Mouse (Mus musculus) hindbrain, embryonic 13.5 days (tissue): Measurements from ENCODE around the gene Hoxa2. TPM values are rescaled to one million over a fixed set of nuclear protein-coding genes. Genes with fewer than 3 reads are reported as not detected.

Source experiments
- ATAC-seq: fragments of 200-750 bp; cut with Nextera tagmentation; 2 replicates; pipeline ENCODE4 v1.8.0; 2017; ENCODE audit warnings: moderate TSS enrichment; ENCODE audit not compliant: low FRiP score
- H3K27ac ChIP-seq: fragments of 300-500 bp; sonication (generic); 2 replicates; pipeline ENCODE4 v1.5.1; 2015; ENCODE audit warnings: inconsistent platforms, mild to moderate bottlenecking, moderate library complexity
- H3K27me3 ChIP-seq: fragments of 300-500 bp; sonication (generic); 2 replicates; pipeline ENCODE4 v1.6.1; 2015; ENCODE audit warnings: mild to moderate bottlenecking, inconsistent platforms
- H3K36me3 ChIP-seq: fragments of 300-500 bp; sonication (generic); 2 replicates; pipeline ENCODE4 v1.6.1; 2015; ENCODE audit warnings: mild to moderate bottlenecking, inconsistent platforms
- H3K4me1 ChIP-seq: fragments of 300-500 bp; sonication (generic); replicated peaks from 2 replicates; pipeline ENCODE4 v1.6.1; 2015; ENCODE audit warnings: inconsistent platforms
- H3K4me2 ChIP-seq: fragments of 300-500 bp; sonication (generic); 2 replicates; pipeline ENCODE4 v1.6.1; 2015; ENCODE audit warnings: inconsistent platforms, mild to moderate bottlenecking, moderate library complexity
- H3K4me3 ChIP-seq: fragments of 300-500 bp; sonication (generic); 2 replicates; pipeline ENCODE4 v1.5.1; 2015; ENCODE audit warnings: mild to moderate bottlenecking, inconsistent platforms
- H3K9ac ChIP-seq: fragments of 300-500 bp; sonication (generic); 2 replicates; pipeline ENCODE4 v1.6.1; 2015; ENCODE audit warnings: mild to moderate bottlenecking, inconsistent platforms
- H3K9me3 ChIP-seq: fragments of 300-500 bp; sonication (generic); 2 replicates; pipeline ENCODE4 v1.6.1; 2016; ENCODE audit warnings: inconsistent platforms
- WGBS: fragments of 180-500 bp; shearing (Covaris S2); methylation state at CpG from one replicate; pipeline ENCODE4 v1.1.7; 2015; 5-methylcytosine and 5-hydroxymethylcytosine counted together
- polyA plus RNA-seq: library from polyadenylated mRNA; unstranded; fragments of >200 nt; fragmentation: Nextera tagmentation; extraction: Ambion mirVana; gene quantifications from 2 replicates; pipeline ENCODE4 v1.2.1, GENCODE M21; 2015

Hoxa2 gene
- polyA plus RNA-seq, 1 experiment from 2014 or later = 40.2 TPM

- peaks cover 98% of the 10 kb centered on the region for H3K27me3 ChIP-seq
- peak overlapping the region; percentile 73 for H3K9ac ChIP-seq
- H3K4me2 ChIP-seq = peak overlapping the region; percentile 64
- peak overlapping the region; percentile 22 for H3K4me3 ChIP-seq
- ATAC-seq = no peak
- WGBS = under 1% methylated on average over 10 of the region's 10 CpGs
- peak overlapping the region; percentile 96 for H3K27ac ChIP-seq
- H3K4me1 ChIP-seq = peaks cover 36% of the 10 kb centered on the region
- H3K36me3 ChIP-seq = no peaks in the 10 kb centered on the region
- no peaks in the 10 kb centered on the region for H3K9me3 ChIP-seq
These were observed 32.6 kb upstream of the Hoxa2 start for GRCm38 (mm10) chr6:52197271-52197670.

- Histone ChIP-seq H3K4me1 (peaks cover 36% of the 10 kb centered on the region), H3K9me3 (no peaks in the 10 kb centered on the region), H3K4me3 (peak overlapping the region; percentile 22), H3K4me2 (peak overlapping the region; percentile 64), H3K27ac (peak overlapping the region; percentile 96), H3K9ac (peak overlapping the region; percentile 73), H3K36me3 (no peaks in the 10 kb centered on the region), H3K27me3 (peaks cover 98% of the 10 kb centered on the region)
- 5% methylated on average over 9 of the region's 9 CpGs for WGBS
- no peak for ATAC-seq
These were observed 32.2 kb upstream of the Hoxa2 start for GRCm38 (mm10) chr6:52196811-52197210.

- Histone ChIP-seq H3K27ac (peak overlapping the region; percentile 96), H3K9me3 (no peaks in the 10 kb centered on the region), H3K9ac (peak overlapping the region; percentile 64), H3K4me1 (peaks cover 34% of the 10 kb centered on the region), H3K36me3 (no peaks in the 10 kb centered on the region), H3K4me3 (peak overlapping the region; percentile 23), H3K27me3 (peaks cover 96% of the 10 kb centered on the region), H3K4me2 (peak overlapping the region; percentile 64)
- 3% methylated on average over 10 of the region's 10 CpGs for WGBS
- no peak for ATAC-seq
These were observed 30.1 kb upstream of the Hoxa2 start for GRCm38 (mm10) chr6:52194690-52195089.

GRCm38 (mm10) chr6:52191860-52192550, 27.4 kb upstream of the Hoxa2 start:
- Histone ChIP-seq H3K4me3 (peak overlapping the region; percentile 60), H3K27me3 (peaks cover 94% of the 10 kb centered on the region), H3K4me1 (peaks cover 47% of the 10 kb centered on the region), H3K9me3 (no peaks in the 10 kb centered on the region), H3K4me2 (peak overlapping the region; percentile 64), H3K9ac (peak overlapping the region; percentile 74), H3K36me3 (no peaks in the 10 kb centered on the region), H3K27ac (peak overlapping the region; percentile 96)
- peak; percentile 74 for ATAC-seq
- under 1% methylated on average over 35 of the region's 55 CpGs for WGBS

GRCm38 (mm10) chr6:52190906-52191810, 26.5 kb upstream of the Hoxa2 start, which contains the start of gene Hoxa4:
TSS of gene Hoxa4 (minus strand) at chr6:52191753.
- Histone ChIP-seq H3K27ac (peak within 1 kb of the TSS; percentile 99), H3K36me3 (no peaks in the 10 kb centered on the region), H3K27me3 (peaks cover 94% of the 10 kb centered on the region), H3K4me1 (peaks cover 49% of the 10 kb centered on the region), H3K4me2 (peak within 1 kb of the TSS; percentile 64), H3K9ac (peak within 1 kb of the TSS; percentile 95), H3K4me3 (peak within 1 kb of the TSS; percentile 60), H3K9me3 (no peaks in the 10 kb centered on the region)
- peak; percentile 33; the same call in 1 of the 2 replicates for ATAC-seq
- WGBS = under 1% methylated on average over 55 of the region's 102 CpGs

GRCm38 (mm10) chr6:52190410-52190809, 25.8 kb upstream of the Hoxa2 start:
- peak overlapping the region; percentile 60 for H3K4me3 ChIP-seq
- 3% methylated on average over 23 of the region's 23 CpGs for WGBS

GRCm38 (mm10) chr6:52189909-52190308, 25.3 kb upstream of the Hoxa2 start:
- peak overlapping the region; percentile 99 for H3K27ac ChIP-seq

More at GRCm38 (mm10) chr6:52190410-52190809, 25.8 kb upstream of the Hoxa2 start:
- Histone ChIP-seq H3K4me1 (peaks cover 49% of the 10 kb centered on the region), H3K9me3 (no peaks in the 10 kb centered on the region), H3K27me3 (peaks cover 95% of the 10 kb centered on the region), H3K27ac (peak overlapping the region; percentile 99), H3K36me3 (no peaks in the 10 kb centered on the region), H3K4me2 (peak overlapping the region; percentile 64), H3K9ac (peak overlapping the region; percentile 95)
- no peak for ATAC-seq

GRCm38 (mm10) chr6:52189172-52189591, 24.6 kb upstream of the Hoxa2 start:
- H3K4me1 ChIP-seq = peaks cover 54% of the 10 kb centered on the region
- H3K9ac ChIP-seq = peak overlapping the region; percentile 95
- H3K4me3 ChIP-seq = peak overlapping the region; percentile 60
- peaks cover 95% of the 10 kb centered on the region for H3K27me3 ChIP-seq
- WGBS = 9% methylated on average over 5 of the region's 5 CpGs
- H3K9me3 ChIP-seq = no peaks in the 10 kb centered on the region
- peak overlapping the region; percentile 64 for H3K4me2 ChIP-seq
- ATAC-seq = no peak
- peak overlapping the region; percentile 99 for H3K27ac ChIP-seq
- no peaks in the 10 kb centered on the region for H3K36me3 ChIP-seq

More at GRCm38 (mm10) chr6:52189909-52190308, 25.3 kb upstream of the Hoxa2 start:
- Histone ChIP-seq H3K36me3 (no peaks in the 10 kb centered on the region), H3K4me3 (peak overlapping the region; percentile 60), H3K9me3 (no peaks in the 10 kb centered on the region), H3K4me1 (peaks cover 51% of the 10 kb centered on the region), H3K4me2 (peak overlapping the region; percentile 64), H3K27me3 (peaks cover 95% of the 10 kb centered on the region), H3K9ac (peak overlapping the region; percentile 95)
- WGBS = 7% methylated on average over 8 of the region's 8 CpGs
- no peak for ATAC-seq

GRCm38 (mm10) chr6:52186500-52186899, 21.9 kb upstream of the Hoxa2 start:
- no peak for ATAC-seq
- no peaks in the 10 kb centered on the region for H3K9me3 ChIP-seq
- H3K27me3 ChIP-seq = peaks cover 97% of the 10 kb centered on the region
- peaks cover 69% of the 10 kb centered on the region for H3K4me1 ChIP-seq
- peak overlapping the region; percentile 64 for H3K4me2 ChIP-seq
- 0 out of 2 replicates have a peak overlapping the region, but pooled peaks have one; percentile 60 for H3K4me3 ChIP-seq
- H3K9ac ChIP-seq = peak overlapping the region; percentile 95
- no peaks in the 10 kb centered on the region for H3K36me3 ChIP-seq
- 29% methylated on average over 1 of the region's 1 CpGs for whole genome bisulfite sequencing
- H3K27ac ChIP-seq = peak overlapping the region; percentile 99

- no peak for ATAC-seq
- peak overlapping the region; percentile 70 for H3K4me3 ChIP-seq
- no peaks in the 10 kb centered on the region for H3K9me3 ChIP-seq
- H3K4me2 ChIP-seq = peak overlapping the region; percentile 88
- 15% methylated on average over 3 of the region's 3 CpGs for WGBS
- peak overlapping the region; percentile 71 for H3K9ac ChIP-seq
- H3K4me1 ChIP-seq = peaks cover 71% of the 10 kb centered on the region
- H3K27ac ChIP-seq = peak overlapping the region; percentile 99
- H3K27me3 ChIP-seq = peaks cover 97% of the 10 kb centered on the region
- no peaks in the 10 kb centered on the region for H3K36me3 ChIP-seq
These were observed 21.2 kb upstream of the Hoxa2 start for GRCm38 (mm10) chr6:52185834-52186233.

GRCm38 (mm10) chr6:52185222-52185621, 20.6 kb upstream of the Hoxa2 start:
- Histone ChIP-seq H3K27ac (peak overlapping the region; percentile 99), H3K4me2 (peak overlapping the region; percentile 88), H3K4me1 (peaks cover 77% of the 10 kb centered on the region)

GRCm38 (mm10) chr6:52184668-52185067, 20.0 kb upstream of the Hoxa2 start:
- H3K27ac ChIP-seq = peak overlapping the region; percentile 99
- no peaks in the 10 kb centered on the region for H3K36me3 ChIP-seq
- no peaks in the 10 kb centered on the region for H3K9me3 ChIP-seq
- H3K4me1 ChIP-seq = peaks cover 78% of the 10 kb centered on the region
- 5% methylated on average over 6 of the region's 6 CpGs for WGBS
- H3K27me3 ChIP-seq = peaks cover 97% of the 10 kb centered on the region
- ATAC-seq = no peak
- H3K4me3 ChIP-seq = peak overlapping the region; percentile 70
- H3K9ac ChIP-seq = peak overlapping the region; percentile 71
- H3K4me2 ChIP-seq = peak overlapping the region; percentile 88

More at GRCm38 (mm10) chr6:52185222-52185621, 20.6 kb upstream of the Hoxa2 start:
- Histone ChIP-seq H3K27me3 (peaks cover 97% of the 10 kb centered on the region), H3K4me3 (peak overlapping the region; percentile 70), H3K36me3 (no peaks in the 10 kb centered on the region), H3K9me3 (no peaks in the 10 kb centered on the region), H3K9ac (peak overlapping the region; percentile 71)
- 1% methylated on average over 19 of the region's 19 CpGs for WGBS
- ATAC-seq = no peak
